Mouse (Mus musculus): Measurements from ENCODE around the gene Fam228a. TPM values are rescaled to one million over a fixed set of nuclear protein-coding genes. Genes with fewer than 3 reads are reported as not detected.
A peak's percentile ranks its signal among the peaks of the same experiment; 100 is the strongest.
"Not testable (repeated sequence)": the region's sequence is repeated elsewhere in the genome, so short reads cannot be mapped to it uniquely, and the experiment has no call there.

Gene Fam228a
- total RNA-seq, 4 experiments from 2014 or later: 0.12 to 0.24 TPM; not detected in 2

DNA sequence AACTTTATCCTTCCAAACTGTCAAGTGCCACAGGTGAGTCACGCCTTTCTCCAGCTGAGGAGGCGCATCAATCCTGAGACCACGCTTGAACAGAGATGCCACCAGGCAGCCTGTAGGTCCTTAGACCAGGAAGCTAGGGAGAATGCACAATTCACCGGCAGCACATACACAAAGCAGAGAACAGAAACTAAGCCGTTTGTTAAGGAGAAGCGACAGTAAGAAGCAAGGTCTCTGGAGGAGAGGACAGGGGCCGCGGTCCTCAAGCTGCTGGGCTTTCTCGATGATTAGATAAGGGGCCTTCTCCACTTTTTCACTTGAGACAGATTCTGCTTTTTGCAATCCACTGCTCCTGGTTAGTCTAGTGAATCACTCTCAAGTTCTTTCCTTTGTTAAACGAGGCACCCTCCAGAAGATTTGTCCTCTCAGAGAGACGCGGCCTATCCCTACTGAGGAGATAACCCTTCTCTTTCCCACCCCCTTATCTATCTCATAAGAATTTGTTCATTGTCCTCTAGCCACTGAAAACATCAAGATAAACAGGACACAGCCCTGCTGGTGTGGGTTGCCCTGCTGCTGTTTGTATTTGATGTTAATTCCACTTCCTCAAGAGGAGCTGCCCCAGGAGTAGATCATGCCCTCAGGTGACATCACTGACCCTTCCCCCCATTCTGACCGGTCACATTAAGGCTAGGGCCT, 19.0 kb downstream of the Fam228a start:
- no peak for DNase-seq (ENCODE audit: low spot score in 2 of 2)

DNA sequence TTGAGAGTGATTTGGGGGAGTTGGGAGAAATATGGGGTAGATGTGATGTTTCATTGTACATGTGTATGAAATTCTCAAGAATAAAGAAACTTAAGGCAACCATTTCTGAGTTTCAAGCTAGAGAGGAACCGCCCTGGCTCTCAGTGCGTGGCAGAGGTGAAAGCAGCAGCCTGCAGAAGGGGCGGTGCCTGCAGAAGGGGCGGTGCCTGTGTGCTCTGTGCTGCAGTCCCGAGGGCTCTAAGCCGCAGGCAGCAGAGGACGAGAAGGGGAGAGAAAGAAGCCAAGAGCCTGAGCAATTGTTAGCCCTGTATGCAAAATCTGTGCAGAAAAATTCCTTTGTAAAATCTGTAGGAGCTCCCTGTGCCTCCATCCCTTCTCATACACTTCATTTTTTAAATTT, 20.8 kb downstream of the Fam228a start:
- no peak for DNase-seq (ENCODE audit: low spot score in 2 of 2)

DNA sequence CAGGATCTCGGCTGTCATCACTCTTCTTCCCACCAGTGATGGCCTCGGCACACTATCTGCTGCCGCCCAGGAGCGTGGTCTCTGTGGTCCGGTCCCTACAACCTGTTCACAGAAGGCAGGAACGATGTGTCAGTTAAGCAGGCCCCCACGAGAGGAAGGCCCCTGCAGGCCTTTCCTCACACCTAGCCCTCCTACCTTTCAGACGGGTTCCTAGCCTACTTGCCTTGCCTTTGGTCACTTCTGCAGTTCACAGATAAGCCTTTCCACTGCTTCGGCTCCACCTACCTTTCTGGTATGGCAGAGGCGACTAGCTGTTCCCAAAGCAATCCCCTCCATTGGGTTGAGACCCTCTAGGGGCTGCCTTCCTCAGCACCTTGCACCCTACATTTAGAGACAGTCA, 22.6 kb downstream of the Fam228a start:
- DNase-seq (ENCODE audit: low spot score in 2 of 2): no peak

DNA sequence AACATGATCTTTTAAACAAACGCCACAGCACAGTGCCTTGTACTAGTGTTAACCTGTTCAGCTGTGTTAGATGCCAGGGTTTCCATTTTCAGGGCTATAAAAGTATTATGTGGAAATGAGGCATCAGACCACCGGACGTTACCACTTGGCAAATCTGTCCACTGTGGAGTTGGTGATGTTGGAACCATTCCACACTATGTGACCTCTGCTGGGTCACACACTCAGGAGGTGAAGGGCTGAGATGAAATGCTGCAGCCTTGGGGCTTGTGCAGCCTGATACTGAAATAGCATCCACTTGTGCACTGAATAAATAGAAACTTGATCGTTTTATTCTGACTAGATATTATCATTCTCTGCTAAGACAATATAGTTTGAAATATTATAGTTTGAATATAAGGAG, 24.9 kb downstream of the Fam228a start:
- no peak for DNase-seq (ENCODE audit: low spot score in 2 of 2)

DNA sequence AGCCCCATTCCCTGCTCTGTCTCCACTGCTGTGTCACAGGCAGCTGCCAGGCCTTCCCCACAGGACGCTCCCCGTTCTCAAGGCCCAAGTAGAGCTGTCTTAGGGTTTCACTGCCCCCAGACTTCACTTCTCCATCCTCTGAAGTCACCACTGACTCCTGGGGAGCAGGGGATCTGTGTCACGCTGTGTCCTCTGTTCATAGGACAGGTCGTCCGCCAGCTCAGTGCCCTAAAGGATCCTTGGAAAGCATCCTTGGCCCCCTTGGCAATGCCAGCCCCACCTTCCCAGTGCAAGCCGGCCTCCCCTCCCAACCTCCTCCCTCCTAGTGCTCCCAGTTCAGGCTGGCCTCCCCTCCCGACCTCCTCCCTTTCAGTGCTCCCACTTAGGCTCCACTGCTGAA, 28.3 kb downstream of the Fam228a start:
- no peak for DNase-seq (ENCODE audit: low spot score in 2 of 2)

DNA sequence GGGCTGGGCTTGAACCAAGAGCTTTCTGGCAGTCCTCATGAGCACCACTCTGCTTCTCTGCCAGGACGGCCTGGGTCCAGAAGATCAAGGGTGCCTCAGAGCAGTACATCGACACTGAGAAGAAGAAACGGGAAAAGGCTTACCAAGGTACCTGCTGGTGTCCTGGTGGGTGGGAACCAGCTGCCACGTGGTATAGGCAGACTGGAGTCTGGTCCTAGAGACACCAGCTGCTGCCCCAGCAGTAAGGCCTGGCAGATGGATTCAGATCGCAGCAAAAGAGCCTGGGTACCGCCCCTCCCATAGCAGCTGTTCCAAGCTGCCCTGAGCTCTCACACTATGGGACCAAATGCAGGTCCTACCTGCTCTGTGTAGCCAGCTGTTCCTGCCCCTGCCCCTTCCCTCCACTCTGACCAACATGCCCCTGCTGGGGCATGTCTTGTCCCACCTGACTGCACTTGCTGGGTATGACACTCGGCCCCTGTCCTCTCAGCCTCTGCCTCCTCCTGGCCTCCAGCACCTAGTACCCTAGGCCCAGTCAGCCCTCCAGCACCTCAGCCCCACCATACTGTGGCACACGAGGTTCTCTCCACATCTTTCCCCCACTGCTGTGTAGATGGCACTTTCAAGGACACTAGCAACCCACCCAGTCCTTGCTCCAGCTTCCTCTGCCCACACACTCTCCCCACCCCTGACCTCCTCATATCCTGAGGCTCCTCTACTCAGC, 29.2 kb downstream of the Fam228a start:
- no peak for DNase-seq (ENCODE audit: low spot score in 2 of 2)

DNA sequence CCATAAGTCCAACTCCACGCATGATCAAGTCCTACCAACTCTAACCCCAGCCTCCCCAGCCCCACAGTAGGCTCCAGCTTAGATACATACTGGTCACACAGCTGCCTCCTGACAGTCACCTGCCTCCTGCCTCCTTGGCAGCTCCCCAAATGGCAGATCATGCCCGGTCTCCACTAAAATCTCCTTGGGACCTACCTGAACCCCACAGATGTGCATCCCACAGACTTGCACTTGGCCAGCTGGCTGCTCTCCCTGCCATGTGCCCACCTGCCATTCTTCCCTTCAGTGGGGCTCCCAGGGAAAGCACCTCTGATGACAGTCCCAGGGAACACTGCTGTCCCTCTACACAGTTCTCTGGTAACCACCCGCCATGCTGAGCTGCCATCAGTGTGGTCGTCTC, 29.9 kb downstream of the Fam228a start:
- no peak for DNase-seq (ENCODE audit: low spot score in 2 of 2)

DNA sequence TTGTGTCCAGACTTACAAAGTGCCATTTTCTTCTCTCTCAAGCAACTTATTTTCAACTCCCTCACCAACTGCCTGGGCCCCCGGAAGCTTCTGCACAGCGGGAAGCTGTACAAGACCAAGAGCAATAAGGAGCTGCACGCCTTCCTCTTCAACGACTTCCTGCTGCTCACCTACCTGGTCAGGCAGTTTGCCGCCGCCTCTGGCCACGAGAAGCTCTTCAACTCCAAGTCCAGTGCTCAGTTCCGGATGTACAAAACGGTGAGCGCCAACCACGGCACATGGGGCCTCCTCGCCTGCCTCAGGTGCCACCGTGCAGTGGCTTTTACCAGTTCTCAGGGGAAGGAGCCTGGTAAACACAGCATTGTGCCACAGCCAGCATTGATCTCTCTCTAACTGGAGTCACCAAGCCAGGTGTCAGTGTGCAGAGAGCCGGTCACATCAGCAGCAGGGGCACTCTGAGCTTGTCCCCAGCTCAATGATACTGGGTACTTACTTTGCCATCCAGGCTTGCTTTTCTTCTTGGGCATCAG, 30.7 kb downstream of the Fam228a start:
- DNase-seq (ENCODE audit: low spot score in 2 of 2): no peak

DNA sequence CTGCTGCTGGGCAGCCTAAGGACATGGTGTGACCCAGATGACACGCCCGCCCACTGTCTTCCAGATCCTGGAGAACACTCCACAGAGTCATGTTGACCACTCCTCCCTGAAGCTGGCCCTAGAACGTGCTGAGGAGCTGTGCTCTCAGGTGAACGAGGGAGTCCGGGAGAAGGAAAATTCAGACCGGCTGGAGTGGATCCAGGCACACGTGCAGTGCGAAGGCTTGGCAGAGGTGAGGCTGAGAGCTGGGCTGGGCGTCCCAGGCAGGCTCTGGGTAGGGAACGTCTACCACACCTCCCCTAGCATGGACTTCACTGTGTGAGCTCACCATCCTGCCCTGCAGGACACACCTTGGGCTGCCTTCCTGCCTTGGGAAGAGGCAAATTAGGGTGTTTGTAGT, 31.3 kb downstream of the Fam228a start:
- no peak for DNase-seq (ENCODE audit: low spot score in 2 of 2)

DNA sequence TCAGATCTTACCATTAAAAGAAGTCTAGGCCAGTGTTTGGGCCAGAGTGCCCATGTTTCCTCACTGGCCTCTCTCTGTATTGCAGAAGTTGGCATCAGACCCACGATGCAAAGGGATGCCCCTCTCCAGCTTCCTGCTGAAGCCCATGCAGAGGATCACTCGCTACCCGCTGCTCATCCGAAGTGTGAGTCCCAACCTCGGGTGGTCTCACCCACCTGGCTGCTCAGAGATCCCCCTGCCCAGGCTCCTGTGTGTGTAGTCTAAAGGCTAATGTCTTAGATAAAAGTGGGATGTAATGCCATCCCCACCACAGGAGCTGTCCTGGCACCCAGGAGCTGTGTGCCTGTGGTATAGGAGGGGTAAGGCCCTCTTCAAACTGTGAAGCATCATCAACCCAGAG, 32.1 kb downstream of the Fam228a start:
- no peak for DNase-seq (ENCODE audit: low spot score in 2 of 2)

DNA sequence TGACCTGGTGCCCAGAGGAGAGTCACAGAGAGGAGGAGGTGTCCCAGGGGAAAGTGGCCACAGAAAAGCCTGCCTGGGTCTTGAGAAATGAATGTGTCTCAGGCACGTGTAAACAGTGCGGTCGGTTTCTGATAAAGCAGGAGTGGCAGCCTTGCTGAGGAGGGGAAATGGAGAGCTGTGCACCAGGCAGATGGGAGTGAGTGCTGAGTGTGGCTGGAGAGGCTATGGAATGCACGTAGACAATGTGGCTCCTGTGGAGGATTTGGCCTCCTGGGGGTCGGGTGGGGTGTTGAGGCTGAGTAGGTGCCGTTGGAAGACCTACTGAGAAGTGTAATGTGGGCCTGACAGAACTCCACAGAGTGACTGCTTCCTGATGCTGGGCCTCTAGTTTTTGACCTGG, 32.6 kb downstream of the Fam228a start:
- DNase-seq (ENCODE audit: low spot score in 2 of 2): not testable (repeated sequence)

DNA sequence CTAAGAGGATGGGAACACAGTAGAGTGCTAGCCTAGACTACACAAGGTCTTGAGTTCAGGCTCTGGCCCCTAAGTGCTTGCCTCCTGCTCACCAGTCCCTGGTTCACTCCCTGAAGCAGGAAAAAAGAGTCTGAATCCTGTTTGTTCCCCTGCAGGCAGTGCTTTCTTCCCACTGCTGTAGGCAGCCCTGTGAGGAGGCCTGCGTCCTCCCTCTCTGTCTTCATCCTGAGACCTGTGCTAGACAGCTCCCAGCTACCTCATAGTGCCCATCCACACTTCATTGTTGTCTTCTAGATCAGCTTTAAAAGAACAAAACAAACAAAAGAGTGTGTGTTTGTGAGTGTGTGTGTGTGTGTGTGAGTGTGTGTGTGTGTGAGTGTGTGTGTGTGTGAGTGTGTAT, 43.7 kb downstream of the Fam228a start:
- DNase-seq (ENCODE audit: low spot score in 2 of 2): no peak

DNA sequence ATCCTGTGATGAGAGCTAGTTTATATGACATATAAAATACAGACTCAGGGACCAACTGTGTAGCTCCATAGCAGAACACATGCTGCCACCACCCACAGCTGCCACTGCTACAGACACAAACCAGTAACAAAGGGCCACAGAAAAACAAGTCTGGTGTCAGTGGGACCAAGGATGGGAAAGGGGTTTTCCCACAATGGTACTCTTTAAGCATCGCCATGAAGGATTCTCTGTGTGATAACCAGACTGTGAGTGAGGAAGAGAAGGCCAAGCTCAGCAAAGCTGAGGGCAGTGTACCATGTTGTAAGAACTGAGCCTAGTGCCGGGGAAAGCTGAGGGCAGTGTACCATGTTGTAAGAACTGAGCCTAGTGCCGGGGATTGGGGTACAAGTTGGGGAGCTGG, 47.0 kb downstream of the Fam228a start:
- no peak for DNase-seq (ENCODE audit: low spot score in 2 of 2)

DNA sequence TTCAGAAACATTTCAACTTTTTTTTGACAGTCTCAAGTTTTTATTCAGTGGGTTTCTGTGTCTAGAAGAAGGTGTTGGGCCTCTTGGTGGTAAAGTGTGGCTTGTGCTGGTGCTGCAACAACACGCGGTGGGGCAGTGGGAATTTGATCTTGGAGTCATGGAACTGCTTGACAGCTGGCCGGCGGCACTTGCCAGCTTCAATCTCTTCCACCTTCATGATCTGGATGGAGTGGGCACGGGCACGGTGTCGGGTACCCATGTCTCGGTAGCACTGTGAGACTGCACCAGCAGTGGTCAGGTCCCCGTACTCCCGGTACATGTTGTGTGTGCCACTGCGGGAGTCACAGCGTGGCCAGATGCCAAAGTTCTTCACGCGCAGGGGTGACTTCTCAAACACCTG, 48.9 kb downstream of the Fam228a start:
- DNase-seq (ENCODE audit: low spot score in 2 of 2): peak in 1 of 2 experiments; percentile 12

DNA sequence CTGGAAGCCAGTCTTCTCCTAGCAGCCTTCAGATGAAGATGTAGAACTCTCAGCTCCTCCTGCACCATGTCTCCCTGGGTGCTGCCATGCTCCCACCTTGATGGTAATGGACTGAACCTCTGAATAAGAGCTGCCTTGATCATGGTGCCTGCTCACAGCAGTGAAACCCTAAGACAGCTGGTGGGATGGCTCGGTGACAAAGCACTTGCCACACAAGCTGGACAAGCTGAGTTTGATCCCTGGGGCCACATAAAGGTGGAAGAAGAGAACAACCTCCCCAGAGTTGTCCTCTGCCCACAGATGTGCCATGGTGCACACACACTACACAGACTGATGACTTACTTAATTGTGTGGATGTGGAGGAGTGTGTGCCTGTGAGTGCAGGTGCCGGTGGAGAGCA, 49.8 kb downstream of the Fam228a start:
- DNase-seq (ENCODE audit: low spot score in 2 of 2): no peak

DNA sequence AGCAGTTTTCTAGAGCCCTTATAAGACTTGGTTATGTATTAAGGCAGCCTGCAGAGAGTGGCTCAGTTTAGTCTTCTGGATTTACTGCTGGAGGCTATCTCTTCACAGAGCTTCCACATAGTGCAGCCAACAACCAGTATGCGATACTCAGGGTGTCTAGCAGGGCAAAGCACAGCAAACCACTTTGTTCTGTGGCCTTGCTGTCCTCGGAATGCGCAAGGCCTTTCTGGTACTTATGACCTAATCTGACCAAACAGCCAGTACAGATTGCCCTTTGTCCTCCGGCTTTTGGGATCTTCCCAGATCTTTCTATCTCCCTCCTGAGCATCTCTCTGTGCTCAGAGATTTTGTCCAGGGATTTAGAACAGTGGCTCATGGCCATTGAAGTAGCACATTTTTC, 52.8 kb downstream of the Fam228a start:
- no peak for DNase-seq (ENCODE audit: low spot score in 2 of 2)

DNA sequence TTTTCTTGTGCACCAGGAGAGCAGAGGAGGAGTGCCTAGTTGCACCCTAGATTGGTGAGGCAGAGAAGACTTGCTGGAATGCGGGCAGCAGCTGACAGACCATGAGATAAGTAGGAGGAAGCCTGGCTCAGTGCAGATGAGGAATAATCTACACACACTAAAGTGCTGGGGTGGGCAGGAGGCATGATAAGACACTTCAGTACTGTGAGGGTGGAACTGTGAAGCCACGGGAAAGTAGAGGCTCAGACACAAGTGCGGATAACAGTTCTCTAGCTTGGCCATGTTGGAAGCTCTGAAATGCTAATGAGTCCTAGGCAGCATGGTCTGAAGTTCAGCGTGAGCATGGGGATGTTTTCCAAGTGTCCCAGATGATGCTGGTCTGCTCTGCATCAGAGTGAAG, 58.3 kb downstream of the Fam228a start:
- DNase-seq (ENCODE audit: low spot score in 2 of 2): no peak

DNA sequence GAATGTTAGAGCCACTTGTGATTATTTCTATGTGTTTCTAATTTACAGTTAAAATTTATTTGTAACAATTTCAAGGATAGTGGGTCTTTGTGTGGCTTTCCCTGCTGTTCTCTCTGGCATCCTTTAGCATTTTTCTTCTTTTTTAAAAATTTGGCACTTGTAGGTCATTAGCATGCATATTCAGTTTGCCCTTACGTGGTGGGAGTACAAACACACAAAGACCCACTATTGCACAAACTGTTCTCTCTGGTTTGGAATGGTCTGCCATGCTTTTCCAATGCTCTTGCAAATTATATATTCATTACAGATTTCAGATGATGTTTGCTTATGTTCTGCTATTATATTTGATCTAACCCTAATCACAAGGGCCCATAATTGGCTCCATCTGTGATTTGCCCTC, 61.9 kb downstream of the Fam228a start:
- no peak for DNase-seq (ENCODE audit: low spot score in 2 of 2)

DNA sequence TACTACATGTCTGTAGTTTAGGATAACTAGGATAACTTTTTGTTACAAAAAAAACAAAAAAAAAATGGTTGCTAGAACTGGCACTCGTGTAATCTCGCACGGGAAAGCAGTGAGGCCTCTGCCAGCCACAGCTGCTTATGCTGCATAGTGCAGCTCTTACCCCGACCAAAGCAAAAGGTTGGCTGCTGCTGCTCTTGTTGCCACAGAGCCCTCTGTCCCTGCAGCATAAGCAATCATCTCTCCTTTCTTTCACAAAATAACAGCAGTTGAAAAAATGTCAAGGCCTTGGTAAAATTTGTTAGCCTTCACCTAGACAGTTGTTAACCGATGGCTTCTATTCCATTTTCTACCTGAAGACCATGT, 72.6 kb downstream of the Fam228a start:
- no peak for DNase-seq (ENCODE audit: low spot score in 2 of 2)

DNA sequence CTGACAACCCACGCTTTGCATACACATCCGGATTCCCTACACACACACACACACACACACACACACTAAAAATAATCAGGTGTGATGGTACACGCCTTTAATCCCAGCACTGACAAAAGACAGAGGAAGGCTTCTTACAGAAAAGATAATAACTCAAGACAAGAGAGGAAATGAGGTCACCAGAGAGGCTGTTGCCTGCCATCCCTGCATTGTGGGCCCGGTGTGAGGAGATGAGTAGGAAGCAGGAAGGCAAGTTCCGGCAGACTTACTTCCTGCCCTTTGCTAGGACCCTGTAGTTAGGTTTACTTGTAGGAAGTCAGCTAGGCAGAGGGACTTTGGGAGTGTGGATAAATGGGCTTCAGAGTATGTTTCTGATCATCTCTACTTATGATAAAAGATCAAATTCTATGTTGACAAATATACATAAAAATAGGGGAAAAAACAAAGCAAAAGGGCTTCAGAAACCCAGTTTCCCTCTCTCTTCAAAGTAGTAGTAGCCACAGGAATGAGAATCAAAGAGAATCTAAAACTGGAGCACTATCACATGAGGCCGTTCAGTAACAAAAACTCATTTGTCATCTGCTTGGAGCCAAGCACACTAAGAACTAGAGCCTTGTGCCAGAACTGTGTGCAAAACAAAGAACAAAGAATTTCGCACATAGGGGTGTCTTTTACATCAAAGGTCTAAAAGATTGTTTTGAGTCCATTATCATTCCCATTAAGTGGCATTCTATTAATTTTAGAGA, 73.1 kb downstream of the Fam228a start:
- DNase-seq (ENCODE audit: low spot score in 2 of 2): no peak
